24 mouse cellular contexts compared by ENCODE assay signal in the genomic region with DNA sequence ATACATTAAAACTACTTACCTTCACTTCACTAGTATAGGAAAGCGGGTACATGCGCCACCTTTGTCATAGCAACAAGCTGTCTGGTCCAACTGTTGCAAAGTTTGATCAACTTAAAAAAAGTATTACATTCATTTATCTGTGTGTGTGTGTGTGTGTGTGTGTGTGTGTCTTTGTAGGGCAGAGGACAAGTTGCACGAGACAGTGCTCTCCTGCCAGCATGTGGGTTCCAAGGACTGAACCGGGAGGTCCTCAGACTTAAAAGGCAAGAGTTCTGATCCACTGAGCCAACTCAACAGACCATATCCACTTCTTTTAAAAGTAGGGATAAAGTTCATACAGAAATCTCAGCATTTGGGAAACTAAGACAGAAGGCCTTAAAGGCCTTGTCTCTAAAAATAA. TPM values are rescaled to one million over a fixed set of nuclear protein-coding genes. Genes with fewer than 3 reads are reported as not detected.
"Had no signal": no experiment of that assay in that cellular context is flagged by ENCODE, and none has a peak within 500 bp of the region (broad histone marks: within the 10 kb centered on the region; RNA-seq: fewer than 3 reads in every experiment).

No protein-coding gene starts in this region.

- H3K27me3 ChIP-seq: heart, embryonic 12.5 days; hindbrain, embryonic 13.5 days; hindbrain, embryonic 15.5 days; kidney, embryonic 15.5 days; limb, embryonic 13.5 days; limb, embryonic 15.5 days; liver, embryonic 12.5 days had no signal

- H3K9me3 ChIP-seq: heart, embryonic 10.5 days; heart, embryonic 12.5 days; hindbrain, embryonic 13.5 days; hindbrain, embryonic 15.5 days; kidney, embryonic 15.5 days; limb, embryonic 13.5 days; limb, embryonic 15.5 days; liver, embryonic 12.5 days had no signal

- DNase-seq: gastrocnemius, postnatal 14 days; gastrocnemius, postnatal 36 days; heart, adult 18-20 months; heart, postnatal 14 days; heart, postnatal 36 days; kidney, adult 11 months; layer of hippocampus, adult 9-11 months; layer of hippocampus, postnatal 36 days; left cerebral cortex, postnatal 4 days; lung, adult 18-20 months had no signal

- H3K4me2 ChIP-seq: heart, embryonic 12.5 days; hindbrain, embryonic 13.5 days; hindbrain, embryonic 15.5 days; kidney, embryonic 15.5 days; limb, embryonic 13.5 days; limb, embryonic 15.5 days; liver, embryonic 12.5 days had no signal

- ATAC-seq: hindbrain, postnatal 0 days; intestine, embryonic 16.5 days; liver, embryonic 12.5 days had no signal

- H3K27ac ChIP-seq: heart, embryonic 10.5 days; hindbrain, embryonic 13.5 days; hindbrain, embryonic 15.5 days; hindbrain, postnatal 0 days; kidney, embryonic 15.5 days; kidney, postnatal 0 days; limb, embryonic 13.5 days; limb, embryonic 15.5 days; liver, embryonic 12.5 days; liver, embryonic 14.5 days had no signal

- H3K4me3 ChIP-seq: heart, embryonic 10.5 days; heart, embryonic 12.5 days; hindbrain, embryonic 13.5 days; hindbrain, embryonic 15.5 days; kidney, embryonic 15.5 days; limb, embryonic 13.5 days; limb, embryonic 15.5 days; liver, embryonic 12.5 days had no signal

- H3K9ac ChIP-seq: heart, embryonic 12.5 days; hindbrain, embryonic 13.5 days; hindbrain, embryonic 15.5 days; kidney, embryonic 15.5 days; limb, embryonic 13.5 days; limb, embryonic 15.5 days; liver, embryonic 12.5 days; liver, embryonic 14.5 days had no signal

- H3K4me1 ChIP-seq: heart, embryonic 10.5 days; heart, embryonic 12.5 days; hindbrain, embryonic 13.5 days; hindbrain, embryonic 15.5 days; kidney, embryonic 15.5 days; limb, embryonic 13.5 days; limb, embryonic 15.5 days; liver, embryonic 12.5 days had no signal

RNA-seq across cellular contexts. Expression of gene Cacnb4, which starts 37.5 kb away (rescaled TPM):
- total RNA-seq: hematopoietic stem cell, adult 5-6 weeks; liver, adult 2 months had no signal
